Mouse (Mus musculus): ENCODE results near the gene Chpt1.

DNA sequence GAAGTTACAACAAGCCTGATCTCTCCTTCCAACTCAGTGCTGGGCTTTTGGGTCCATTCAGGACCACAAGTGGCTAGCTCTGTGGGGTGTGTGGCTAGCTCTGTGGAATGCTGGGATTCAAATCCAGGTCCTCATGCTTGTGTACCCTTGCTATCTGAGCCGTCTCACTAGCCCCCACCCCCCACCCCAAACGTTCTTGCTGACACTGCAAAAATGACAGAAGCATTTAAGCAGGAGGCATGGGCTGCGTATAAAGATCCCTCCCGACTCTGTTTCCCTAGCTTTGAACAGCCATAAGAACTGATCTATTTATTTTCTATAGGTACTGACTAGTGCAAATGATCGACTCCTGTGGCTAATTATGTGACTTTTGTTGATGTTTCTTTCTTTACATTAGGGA lies 26.8 kb upstream of the Chpt1 start:
- no peak for TF ChIP-seq POLR2A (IDR thresholded peaks at IDR 0.05; ENCODE audit: extremely low read depth, insufficient read depth, low read length)
- TF ChIP-seq CTCF (IDR thresholded peaks at IDR 0.05; ENCODE audit: extremely low read depth, insufficient read depth, low read length) = no peak

Data from cortical plate, adult 2 months (tissue).